Mouse (Mus musculus) kidney, adult 9 months (tissue): Measurements from ENCODE around the gene Apol7b.

Source experiments
- DNase-seq: peaks from one replicate; pipeline ENCODE4 v3.0.0; 2022

Apol7b gene

GRCm38 (mm10) chr15:77384340-77385030 lies 62.8 kb downstream of the Apol7b start:
- DNase-seq, result no peak

- DNase-seq, result no peak
Measured at GRCm38 (mm10) chr15:77382880-77383279, 64.4 kb downstream of the Apol7b start.

GRCm38 (mm10) chr15:77382271-77382850 lies 64.9 kb downstream of the Apol7b start:
- DNase-seq, result peak; percentile 48

GRCm38 (mm10) chr15:77381481-77381880 lies 65.8 kb downstream of the Apol7b start:
- no peak for DNase-seq

GRCm38 (mm10) chr15:77379921-77380320 lies 67.4 kb downstream of the Apol7b start:
- DNase-seq, result no peak

- DNase-seq, result no peak
Measured at GRCm38 (mm10) chr15:77377419-77377818, 69.9 kb downstream of the Apol7b start.

- DNase-seq, result no peak
Measured at GRCm38 (mm10) chr15:77376920-77377319, 70.4 kb downstream of the Apol7b start.
